Mouse (Mus musculus): Measurements from ENCODE around the gene Hcls1.

DNA sequence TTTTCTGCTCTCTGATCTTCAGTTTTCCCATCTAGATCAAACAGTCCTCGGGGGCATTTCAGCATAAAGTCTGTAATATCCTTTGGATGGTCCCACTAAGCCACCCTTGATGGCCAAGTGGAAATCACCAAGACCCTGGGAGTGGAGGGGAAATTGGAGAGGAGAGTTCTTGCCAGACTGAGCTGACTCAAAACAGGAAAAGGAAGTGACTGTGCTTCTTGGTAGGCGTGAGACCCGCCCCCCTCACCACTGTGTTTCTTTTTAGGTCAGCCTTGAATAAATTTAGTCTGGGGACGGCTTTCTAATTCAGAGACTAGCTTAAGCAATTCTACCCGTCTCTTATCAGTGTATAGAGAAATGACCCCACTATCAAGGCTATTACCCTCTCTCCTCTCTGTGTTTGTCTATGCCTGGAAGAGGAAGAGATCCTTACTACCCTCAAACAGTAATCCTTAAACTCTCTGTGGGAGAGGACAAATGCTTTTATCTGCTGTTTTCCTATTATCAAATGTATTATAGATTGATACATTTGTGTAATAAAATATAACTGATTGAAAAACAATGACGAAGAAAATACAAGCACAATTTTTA is 6.4 kb downstream of the Hcls1 start:
- TF ChIP-seq CTCF (IDR thresholded peaks at IDR 0.05; ENCODE audit: borderline replicate concordance, insufficient read depth, low read depth, low read length) (no peak), POLR2A (IDR thresholded peaks at IDR 0.05; ENCODE audit: borderline replicate concordance, insufficient read depth, low read length) (no peak)
